Mouse (Mus musculus) hindbrain, embryonic 15.5 days (tissue): ENCODE measurements around the gene Hoxd10. TPM values are rescaled to one million over a fixed set of nuclear protein-coding genes. Genes with fewer than 3 reads are reported as not detected.

Experiments used
- ATAC-seq: fragments of 200-750 bp; cut with Nextera tagmentation; 2 replicates; pipeline ENCODE4 v1.8.0; 2017; ENCODE audit warnings: low read depth, moderate number of reproducible peaks, moderate TSS enrichment; ENCODE audit not compliant: low FRiP score
- H3K27ac ChIP-seq: fragments of 300-500 bp; sonication (generic); replicated peaks from 2 replicates; pipeline ENCODE4 v1.5.1; 2015; ENCODE audit warnings: mild to moderate bottlenecking, inconsistent platforms
- H3K27me3 ChIP-seq: fragments of 300-500 bp; sonication (generic); 2 replicates; pipeline ENCODE4 v1.6.1; 2015; ENCODE audit warnings: control low read depth, inconsistent platforms
- H3K36me3 ChIP-seq: fragments of 300-500 bp; sonication (generic); 2 replicates; pipeline ENCODE4 v1.6.1; 2015; ENCODE audit warnings: control low read depth, inconsistent platforms
- H3K4me1 ChIP-seq: fragments of 300-500 bp; sonication (generic); replicated peaks from 2 replicates; pipeline ENCODE4 v1.6.1; 2015; ENCODE audit warnings: control low read depth, inconsistent platforms
- H3K4me2 ChIP-seq: fragments of 300-500 bp; sonication (generic); 2 replicates; pipeline ENCODE4 v1.6.1; 2015; ENCODE audit warnings: moderate library complexity, mild to moderate bottlenecking, inconsistent platforms
- H3K4me3 ChIP-seq: fragments of 300-500 bp; sonication (generic); 2 replicates; pipeline ENCODE4 v1.5.1; 2015; ENCODE audit warnings: mild to moderate bottlenecking, inconsistent platforms
- H3K9ac ChIP-seq: fragments of 300-500 bp; sonication (generic); 2 replicates; pipeline ENCODE4 v1.6.1; 2015; ENCODE audit warnings: inconsistent platforms
- H3K9me3 ChIP-seq: fragments of 300-500 bp; sonication (generic); 2 replicates; pipeline ENCODE4 v1.6.1; 2016; ENCODE audit warnings: control low read depth, inconsistent platforms
- WGBS: fragments of 180-500 bp; shearing (Covaris S2); methylation state at CpG from one replicate; pipeline ENCODE4 v1.1.7; 2015; 5-methylcytosine and 5-hydroxymethylcytosine counted together
- polyA plus RNA-seq: library from polyadenylated mRNA; unstranded; fragments of >200 nt; fragmentation: Nextera tagmentation; extraction: Ambion mirVana; gene quantifications from 2 replicates; pipeline ENCODE4 v1.2.1, GENCODE M21; 2015

Gene Hoxd10
- polyA plus RNA-seq, 1 experiment from 2014 or later: not detected

DNA sequence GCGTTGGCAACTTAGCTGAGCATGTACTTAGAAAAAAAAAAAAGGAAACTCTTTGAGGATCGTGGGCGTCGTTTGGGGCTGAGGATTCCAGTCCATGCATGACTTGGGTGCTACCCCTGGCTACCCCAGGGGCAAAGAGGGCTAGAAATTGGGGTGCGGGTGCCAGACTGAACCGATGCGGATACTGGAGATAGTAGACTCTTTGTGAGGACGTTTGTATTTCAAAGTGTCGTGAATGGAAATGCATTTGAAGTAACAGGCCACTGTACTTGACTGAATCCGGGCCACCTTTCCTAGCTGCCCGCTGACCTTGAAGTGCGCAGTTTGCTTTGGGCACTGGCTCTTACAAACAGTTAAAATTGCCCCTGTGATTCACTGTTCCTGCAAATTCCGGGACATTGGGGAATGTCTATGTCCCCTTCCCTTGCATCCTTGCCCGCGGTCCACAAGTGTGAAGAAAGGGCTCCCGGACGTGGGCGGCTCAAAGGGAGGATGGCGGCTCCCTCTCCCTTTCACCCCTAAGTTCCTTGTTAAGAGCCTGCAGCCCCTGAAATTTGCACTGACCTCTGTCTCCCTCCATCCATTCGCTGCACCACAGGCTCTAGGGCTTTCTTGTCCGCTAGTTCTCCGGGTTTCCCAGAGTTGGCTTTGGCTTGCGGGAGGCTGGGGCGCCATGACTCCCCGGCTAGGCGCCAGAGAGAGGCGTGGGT, 4.6 kb upstream of the Hoxd10 start:
- Histone ChIP-seq H3K4me1 (peaks cover 7% of the 10 kb centered on the region), H3K36me3 (no peaks in the 10 kb centered on the region), H3K27ac (no peak overlapping the region), H3K9ac (no peak overlapping the region), H3K9me3 (no peaks in the 10 kb centered on the region), H3K4me2 (no peak overlapping the region), H3K27me3 (peaks cover 92% of the 10 kb centered on the region), H3K4me3 (no peak overlapping the region)
- WGBS: under 1% methylated on average over 27 of the region's 27 CpGs
- no peak for ATAC-seq

DNA sequence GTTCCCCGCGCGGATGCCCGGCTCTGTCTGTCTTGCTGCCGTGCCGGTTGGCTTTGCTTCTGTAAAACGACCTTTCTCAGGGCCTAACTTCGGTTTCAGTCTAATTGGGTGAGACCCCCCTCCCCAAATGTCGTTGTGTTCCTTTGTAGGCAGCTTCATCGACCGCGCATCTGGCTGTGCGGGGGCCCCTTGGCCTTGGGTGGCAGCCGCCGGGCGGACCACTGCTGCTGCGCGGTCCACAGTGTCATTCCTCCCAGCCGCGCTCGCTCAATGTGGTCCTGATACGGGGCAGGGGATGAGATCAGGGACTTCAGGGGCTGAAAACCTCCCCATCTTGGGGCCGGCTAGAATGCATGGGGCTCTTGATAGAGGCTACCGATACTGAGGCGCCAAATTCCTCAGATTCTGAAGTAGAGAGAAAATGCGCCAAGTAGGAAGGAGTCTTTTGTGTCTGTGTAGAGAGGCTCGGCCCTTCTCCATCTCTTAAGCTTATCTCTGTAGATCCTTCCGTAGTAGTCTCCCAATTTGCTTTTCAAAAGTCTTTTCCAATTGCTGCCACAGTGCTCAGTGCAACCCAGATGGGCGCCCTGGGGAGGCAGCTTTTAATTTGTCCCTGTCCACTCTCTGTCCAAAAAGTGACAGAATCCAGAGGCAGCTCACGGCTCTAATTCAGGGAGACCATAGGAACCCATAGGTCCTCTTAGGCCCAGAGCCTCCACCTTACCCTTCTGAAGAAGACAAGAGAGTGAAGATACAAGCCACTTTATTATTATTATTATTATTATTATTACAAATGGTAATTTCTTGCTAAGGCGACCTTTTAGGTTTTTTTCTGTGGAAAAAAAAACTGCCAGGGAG, 3.8 kb upstream of the Hoxd10 start:
- Histone ChIP-seq H3K9ac (no peak overlapping the region), H3K9me3 (no peaks in the 10 kb centered on the region), H3K4me3 (no peak overlapping the region), H3K4me2 (no peak overlapping the region), H3K27ac (no peak overlapping the region), H3K27me3 (peaks cover 93% of the 10 kb centered on the region), H3K36me3 (no peaks in the 10 kb centered on the region), H3K4me1 (no peaks in the 10 kb centered on the region)
- no peak for ATAC-seq
- WGBS: 1% methylated on average over 31 of the region's 31 CpGs

- 4% methylated on average over 12 of the region's 12 CpGs for WGBS
- Histone ChIP-seq H3K4me2 (no peak overlapping the region), H3K27me3 (peaks cover 93% of the 10 kb centered on the region), H3K36me3 (no peaks in the 10 kb centered on the region), H3K4me1 (no peaks in the 10 kb centered on the region), H3K4me3 (no peak overlapping the region), H3K9me3 (no peaks in the 10 kb centered on the region), H3K9ac (no peak overlapping the region), H3K27ac (no peak overlapping the region)
- ATAC-seq: no peak
These were observed 2.7 kb upstream of the Hoxd10 start for GRCm38 (mm10) chr2:74688795-74689573.

GRCm38 (mm10) chr2:74689574-74690337, 2.0 kb upstream of the Hoxd10 start:
- Histone ChIP-seq H3K9ac (no peak overlapping the region), H3K36me3 (no peaks in the 10 kb centered on the region), H3K27me3 (peaks cover 93% of the 10 kb centered on the region), H3K4me2 (no peak overlapping the region), H3K4me1 (no peaks in the 10 kb centered on the region), H3K27ac (no peak overlapping the region), H3K4me3 (no peak overlapping the region), H3K9me3 (no peaks in the 10 kb centered on the region)
- under 1% methylated on average over 24 of the region's 24 CpGs for WGBS
- ATAC-seq: no peak

- ATAC-seq: no peak
- H3K36me3 ChIP-seq: no peaks in the 10 kb centered on the region
- H3K27ac ChIP-seq: no peak overlapping the region
- H3K27me3 ChIP-seq: peaks cover 93% of the 10 kb centered on the region
- H3K4me3 ChIP-seq: no peak overlapping the region
- H3K9ac ChIP-seq: no peak overlapping the region
- no peaks in the 10 kb centered on the region for H3K9me3 ChIP-seq
- H3K4me1 ChIP-seq: no peaks in the 10 kb centered on the region
- 7% methylated on average over 8 of the region's 8 CpGs for WGBS
- no peak overlapping the region for H3K4me2 ChIP-seq
These were observed 1.4 kb upstream of the Hoxd10 start for GRCm38 (mm10) chr2:74690338-74690716.

- Histone ChIP-seq H3K36me3 (no peaks in the 10 kb centered on the region), H3K27me3 (peaks cover 94% of the 10 kb centered on the region), H3K9me3 (no peaks in the 10 kb centered on the region), H3K4me2 (no peak overlapping the region), H3K9ac (no peak overlapping the region), H3K4me3 (no peak overlapping the region), H3K4me1 (no peaks in the 10 kb centered on the region), H3K27ac (no peak overlapping the region)
- ATAC-seq: no peak
- WGBS: 4% methylated on average over 35 of the region's 35 CpGs
These were observed 477 bp downstream of the Hoxd10 start for GRCm38 (mm10) chr2:74691995-74692807.

- H3K9ac ChIP-seq: no peak overlapping the region
- no peaks in the 10 kb centered on the region for H3K9me3 ChIP-seq
- 2% methylated on average over 20 of the region's 20 CpGs for WGBS
- H3K36me3 ChIP-seq: no peaks in the 10 kb centered on the region
- H3K4me3 ChIP-seq: no peak overlapping the region
- peaks cover 91% of the 10 kb centered on the region for H3K27me3 ChIP-seq
- no peak overlapping the region for H3K27ac ChIP-seq
- ATAC-seq: no peak
- H3K4me2 ChIP-seq: no peak overlapping the region
- peaks cover 6% of the 10 kb centered on the region for H3K4me1 ChIP-seq
These were observed 1.2 kb downstream of the Hoxd10 start for GRCm38 (mm10) chr2:74692808-74693431.

DNA sequence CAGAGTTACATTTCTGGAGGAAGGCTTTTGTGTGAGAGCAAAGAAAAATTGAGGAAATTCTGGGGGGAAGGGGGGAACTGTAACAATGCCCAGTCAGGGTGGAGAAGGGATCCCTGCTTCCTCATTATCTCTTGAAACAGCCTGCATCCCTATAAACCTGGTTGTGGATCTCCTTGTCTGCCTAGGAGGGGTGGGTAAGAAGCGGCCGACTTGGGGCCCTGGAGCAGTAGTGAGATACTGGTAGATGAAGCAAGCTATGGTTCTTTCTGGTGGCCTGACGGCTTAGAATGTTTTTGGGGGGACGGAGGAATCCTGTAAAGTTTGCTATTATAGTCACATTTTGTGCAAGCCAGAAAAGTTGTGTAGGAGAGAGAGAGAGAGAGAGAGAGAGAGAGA, 1.7 kb downstream of the Hoxd10 start:
- H3K9me3 ChIP-seq: no peaks in the 10 kb centered on the region
- no peak for ATAC-seq
- H3K4me3 ChIP-seq: no peak overlapping the region
- peaks cover 86% of the 10 kb centered on the region for H3K27me3 ChIP-seq
- no peaks in the 10 kb centered on the region for H3K36me3 ChIP-seq
- WGBS: 11% methylated on average over 4 of the region's 4 CpGs
- H3K27ac ChIP-seq: no peak overlapping the region
- no peak overlapping the region for H3K4me2 ChIP-seq
- no peak overlapping the region for H3K9ac ChIP-seq
- H3K4me1 ChIP-seq: peaks cover 10% of the 10 kb centered on the region

GRCm38 (mm10) chr2:74694066-74694465, 2.3 kb downstream of the Hoxd10 start:
- Histone ChIP-seq H3K4me3 (no peak overlapping the region), H3K9ac (no peak overlapping the region), H3K36me3 (no peaks in the 10 kb centered on the region), H3K4me2 (no peak overlapping the region), H3K4me1 (peaks cover 12% of the 10 kb centered on the region), H3K27me3 (peaks cover 83% of the 10 kb centered on the region), H3K27ac (no peak overlapping the region), H3K9me3 (no peaks in the 10 kb centered on the region)
- WGBS: 1% methylated on average over 16 of the region's 16 CpGs
- no peak for ATAC-seq

DNA sequence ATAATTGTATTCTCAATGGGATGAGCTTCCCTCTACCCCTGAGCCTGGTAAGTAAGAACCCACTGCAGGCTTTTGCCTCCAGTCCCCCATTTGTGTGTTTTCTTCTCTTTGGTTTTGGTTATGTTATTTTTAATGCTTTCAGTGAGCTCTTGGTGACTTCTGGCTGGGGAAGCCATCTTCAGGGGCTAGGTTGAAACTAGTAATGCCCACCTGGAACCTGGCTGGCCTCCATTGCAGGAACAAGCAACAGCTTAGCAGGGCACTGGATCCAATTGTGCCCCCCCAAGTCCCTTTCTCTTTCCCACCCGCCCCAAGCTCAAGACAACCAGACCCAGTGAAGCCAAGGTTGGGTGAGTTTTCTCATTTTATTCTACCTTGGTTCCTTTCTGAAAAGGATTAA, 3.7 kb downstream of the Hoxd10 start:
- H3K9ac ChIP-seq: no peak overlapping the region
- no peak for ATAC-seq
- no peak overlapping the region for H3K27ac ChIP-seq
- H3K27me3 ChIP-seq: peaks cover 83% of the 10 kb centered on the region
- H3K36me3 ChIP-seq: no peaks in the 10 kb centered on the region
- H3K4me2 ChIP-seq: no peak overlapping the region
- no peak overlapping the region for H3K4me3 ChIP-seq
- no peaks in the 10 kb centered on the region for H3K9me3 ChIP-seq
- peaks cover 12% of the 10 kb centered on the region for H3K4me1 ChIP-seq
- 0% methylated on average over 1 of the region's 1 CpGs for WGBS
